ENCODE assay signal across 21 mouse cellular contexts in genomic region chr4:111074701-111075154, GRCm38 (mm10).
DNase-seq lines count a peak whose midpoint lies in the region; ATAC-seq lines count a peak whose summit lies in the region.
"Had no signal": no experiment of that assay in that cellular context is flagged by ENCODE, and none has a peak within 500 bp of the region (broad histone marks: within the 10 kb centered on the region; RNA-seq: fewer than 3 reads in every experiment).

No protein-coding gene starts in this region.

- H3K36me3 ChIP-seq in embryonic facial prominence, embryonic 14.5 days (ENCODE audit: control insufficient read depth, insufficient read depth, low read length), result no peaks in the 10 kb centered on the region
- H3K36me3 ChIP-seq in limb, embryonic 12.5 days, result no peaks in the 10 kb centered on the region
- H3K36me3 ChIP-seq: G1E had no signal

- no peak overlapping the region for H3K4me3 ChIP-seq in embryonic facial prominence, embryonic 14.5 days (ENCODE audit: low read depth, low read length)
- no peak overlapping the region for H3K4me3 ChIP-seq in limb, embryonic 12.5 days (replicated peaks)

- 67% methylated on average over 6 of the region's 6 CpGs for WGBS in embryonic facial prominence, embryonic 14.5 days
- WGBS in limb, embryonic 12.5 days, result 81% methylated on average over 6 of the region's 6 CpGs

- 0 out of 2 replicates have a peak, but pooled peaks have one; percentile 31 for ATAC-seq in cerebellum, adult (ENCODE audit: insufficient number of reproducible peaks, low FRiP score, low TSS enrichment)
- ATAC-seq in embryonic facial prominence, embryonic 14.5 days (ENCODE audit: low read depth), result no peak
- ATAC-seq in limb, embryonic 12.5 days (ENCODE audit: insufficient number of reproducible peaks, insufficient read depth, low FRiP score, low TSS enrichment, low read depth), result 0 out of 2 replicates have a peak, but pooled peaks have one; percentile 20
- ATAC-seq: CD4-positive, CD25-positive, alpha-beta regulatory T cell, adult 4 months had no signal

- intact Hi-C loops in left cerebral cortex, postnatal 4 days (cut with DNase I), result no loop called here
- intact Hi-C loops in left cerebral cortex, postnatal 14 days (cut with DNase I), result no loop called here

- no peaks in the 10 kb centered on the region for H3K9me3 ChIP-seq in embryonic facial prominence, embryonic 14.5 days (ENCODE audit: control insufficient read depth, low read length)
- no peaks in the 10 kb centered on the region for H3K9me3 ChIP-seq in limb, embryonic 12.5 days

- H3K4me2 ChIP-seq in embryonic facial prominence, embryonic 14.5 days (ENCODE audit: low read depth, low read length), result no peak overlapping the region
- no peak overlapping the region for H3K4me2 ChIP-seq in limb, embryonic 12.5 days

- H3K27me3 ChIP-seq in embryonic facial prominence, embryonic 14.5 days (replicated peaks; ENCODE audit: control insufficient read depth, insufficient read depth, low read length), result no peaks in the 10 kb centered on the region
- no peaks in the 10 kb centered on the region for H3K27me3 ChIP-seq in limb, embryonic 12.5 days

- H3K9ac ChIP-seq in embryonic facial prominence, embryonic 14.5 days (ENCODE audit: low read depth, low read length), result no peak overlapping the region
- no peak overlapping the region for H3K9ac ChIP-seq in limb, embryonic 12.5 days (replicated peaks)

- no peak for DNase-seq in cerebellum, adult 9-11 months
- peak; percentile 70 for DNase-seq in left cerebral cortex, postnatal 4 days
- DNase-seq in left cerebral cortex, postnatal 14 days (ENCODE audit: low spot score in 2 of 2), result no peak
- peak; percentile 6 for DNase-seq in embryonic facial prominence, embryonic 14.5 days (ENCODE audit: low spot score)
- no peak for DNase-seq in T-cell, adult 2 months (ENCODE audit: low spot score)
- no peak for DNase-seq in frontal cortex, postnatal 36 days (ENCODE audit: low spot score in 2 of 2)
- DNase-seq: adrenal gland, adult 2 months; cerebellum, adult 11 months; gastrocnemius, postnatal 25 days; kidney, adult 2 months; kidney, postnatal 25 days; layer of hippocampus, adult 9-11 months; lung, adult 18-20 months; lung, postnatal 4 days; right cerebral cortex, postnatal 25 days; thymus, postnatal 14 days had no signal

- no peak overlapping the region for H3K27ac ChIP-seq in embryonic facial prominence, embryonic 14.5 days (replicated peaks; ENCODE audit: low read depth, low read length)
- no peak overlapping the region for H3K27ac ChIP-seq in limb, embryonic 12.5 days
- H3K27ac ChIP-seq: stomach, postnatal 0 days had no signal

- no peaks in the 10 kb centered on the region for H3K4me1 ChIP-seq in embryonic facial prominence, embryonic 14.5 days (ENCODE audit: control insufficient read depth, insufficient read depth, low read length)
- H3K4me1 ChIP-seq in limb, embryonic 12.5 days (replicated peaks), result no peaks in the 10 kb centered on the region

Comparison
In these comparisons a context has a peak if more than half of its experiments do, and no peak if none do; other contexts are left out.
1. DNase-seq: peak in left cerebral cortex, postnatal 4 days (single experiment) and embryonic facial prominence, embryonic 14.5 days (single experiment); none in cerebellum, adult 9-11 months (single experiment), left cerebral cortex, postnatal 14 days (0 of 2), T-cell, adult 2 months (single experiment) and frontal cortex, postnatal 36 days (0 of 2).